Mouse (Mus musculus) CH12.LX (cell line): ENCODE measurements at regions not wholly inside any gene's neighbourhood (a gene's known extent, or its start where the extent isn't known, plus 50 kb on each side); places are given as distances from the start of the nearest gene placed in this dataset.

Source experiments
- DNase-seq: peaks from one replicate; pipeline ENCODE4 v3.0.0-alpha.2; 2013; ENCODE audit errors: extremely low read depth
- H3K27ac ChIP-seq: 2 replicates; pipeline ENCODE4 v1.5.1; 2012; ENCODE audit warnings: low read depth, mild to moderate bottlenecking, control low read depth, moderate library complexity; ENCODE audit not compliant: insufficient read depth
- H3K27me3 ChIP-seq: replicated peaks from 2 replicates; pipeline ENCODE3; 2012; ENCODE audit warnings: inconsistent platforms
- H3K36me3 ChIP-seq, 2 experiments: replicated peaks in 1 of 2; 2 replicates each; pipeline versions ENCODE3 to v1.6.1; 2012; ENCODE audit warnings: inconsistent platforms in 1 of 2, low read length in 1 of 2, mild to moderate bottlenecking in 1 of 2, mixed read lengths in 1 of 2, moderate library complexity in 1 of 2; ENCODE audit not compliant: control insufficient read depth in 1 of 2, insufficient read depth in 1 of 2
- H3K4me1 ChIP-seq, 2 experiments: 2 replicates each; pipeline ENCODE4 v1.6.1; 2012; ENCODE audit warnings: inconsistent platforms in 1 of 2, moderate library complexity in 1 of 2; ENCODE audit not compliant: insufficient read depth in 2 of 2, control insufficient read depth in 1 of 2
- H3K4me2 ChIP-seq: 2 replicates; pipeline ENCODE4 v1.6.1; 2012; ENCODE audit warnings: low read depth, mild to moderate bottlenecking, control low read depth; ENCODE audit not compliant: poor library complexity, insufficient read depth, severe bottlenecking
- H3K4me3 ChIP-seq, 3 experiments: fragments of 150-350 bp in 1 of 3; sonication (generic) in 1 of 3; replicated peaks in 1 of 3; 2 replicates each; pipeline versions ENCODE3 to v1.5.1; 2011 to 2012; ENCODE audit warnings: low read depth in 2 of 3, low read length in 2 of 3, mild to moderate bottlenecking in 2 of 3, moderate library complexity in 2 of 3, control low read depth in 1 of 3, improper control_type of control experiment in 1 of 3, inconsistent platforms in 1 of 3, mixed read lengths in 1 of 3; ENCODE audit not compliant: poor library complexity in 1 of 3
- H3K79me2 ChIP-seq: replicated peaks from 2 replicates; pipeline ENCODE4 v1.6.1; 2012; ENCODE audit warnings: mild to moderate bottlenecking, moderate library complexity; ENCODE audit not compliant: control insufficient read depth, poor library complexity, insufficient read depth, severe bottlenecking; ENCODE audit errors: extremely low read depth
- H3K9ac ChIP-seq: 2 replicates; pipeline ENCODE4 v1.6.1; 2012; ENCODE audit warnings: low read depth, mild to moderate bottlenecking, control low read depth, moderate library complexity; ENCODE audit not compliant: insufficient read depth
- H3K9me3 ChIP-seq: replicated peaks from 2 replicates; pipeline ENCODE3; 2012; ENCODE audit warnings: low read length, inconsistent platforms, mixed read lengths
- BHLHE40 ChIP-seq: IDR thresholded peaks from 2 replicates; pipeline ENCODE4 v1.6.1; 2011; ENCODE audit warnings: mild to moderate bottlenecking, low read depth, low read length, improper control_type of control experiment
- CHD1 ChIP-seq: IDR thresholded peaks from 2 replicates; pipeline ENCODE4 v1.6.1; 2012; ENCODE audit warnings: low read depth, low read length, improper control_type of control experiment, inconsistent platforms
- CTCF ChIP-seq, 2 experiments: IDR thresholded peaks in 1 of 2; conservative IDR thresholded peaks in 1 of 2; 2 replicates each; pipeline ENCODE4 v1.5.1; 2011 to 2012; ENCODE audit warnings: low read depth in 2 of 2, low read length in 2 of 2, improper control_type of control experiment in 1 of 2, inconsistent platforms in 1 of 2, mild to moderate bottlenecking in 1 of 2, moderate library complexity in 1 of 2
- EP300 ChIP-seq: IDR thresholded peaks from 2 replicates; pipeline ENCODE4 v1.6.1; 2011; ENCODE audit warnings: low read length, improper control_type of control experiment
- ETS1 ChIP-seq: conservative IDR thresholded peaks from 2 replicates; pipeline ENCODE4 v1.6.1; 2012; ENCODE audit warnings: low read depth, mild to moderate bottlenecking, inconsistent platforms, low read length, improper control_type of control experiment, moderate library complexity
- GABPA ChIP-seq: IDR thresholded peaks from 2 replicates; pipeline ENCODE4 v1.6.1; 2012; ENCODE audit warnings: low read depth, low read length, improper control_type of control experiment, inconsistent platforms; ENCODE audit not compliant: insufficient replicate concordance
- HCFC1 ChIP-seq: IDR thresholded peaks from 2 replicates; pipeline ENCODE4 v1.6.1; 2012; ENCODE audit warnings: low read depth, mild to moderate bottlenecking, inconsistent platforms, low read length, improper control_type of control experiment
- IRF4 ChIP-seq: IDR thresholded peaks from 2 replicates; pipeline ENCODE4 v1.6.1; 2014; ENCODE audit warnings: low read depth, mild to moderate bottlenecking, inconsistent platforms, low read length, improper control_type of control experiment
- JUND ChIP-seq: conservative IDR thresholded peaks from 2 replicates; pipeline ENCODE4 v1.6.1; 2011; ENCODE audit warnings: low read depth, low read length, improper control_type of control experiment
- MAX ChIP-seq: IDR thresholded peaks from 2 replicates; pipeline ENCODE4 v1.6.1; 2011; ENCODE audit warnings: low read length, improper control_type of control experiment
- MAZ ChIP-seq: IDR thresholded peaks from 2 replicates; pipeline ENCODE4 v1.6.1; 2012; ENCODE audit warnings: low read depth, mild to moderate bottlenecking, inconsistent platforms, low read length, improper control_type of control experiment, moderate library complexity
- MYC ChIP-seq: IDR thresholded peaks from 2 replicates; pipeline ENCODE4 v1.6.1; 2011; ENCODE audit warnings: low read depth, mild to moderate bottlenecking, improper control_type of control experiment, low read length
- PAX5 ChIP-seq: IDR thresholded peaks from 2 replicates; pipeline ENCODE4 v1.6.1; 2012; ENCODE audit warnings: low read length, inconsistent platforms, mixed read lengths
- POLR2A ChIP-seq: IDR thresholded peaks from 2 replicates; pipeline ENCODE4 v1.6.1; 2011; ENCODE audit warnings: low read depth, mild to moderate bottlenecking, improper control_type of control experiment, low read length
- RCOR1 ChIP-seq: conservative IDR thresholded peaks from 2 replicates; pipeline ENCODE4 v1.6.1; 2012; ENCODE audit warnings: low read depth, mild to moderate bottlenecking, inconsistent platforms, low read length, improper control_type of control experiment
- SMC3 ChIP-seq: IDR thresholded peaks from 2 replicates; pipeline ENCODE4 v1.6.1; 2011; ENCODE audit warnings: low read depth, low read length, improper control_type of control experiment
- TBP ChIP-seq: conservative IDR thresholded peaks from 2 replicates; pipeline ENCODE4 v1.6.1; 2011; ENCODE audit warnings: low read depth, low read length, improper control_type of control experiment
- TCF12 ChIP-seq: IDR thresholded peaks from 2 replicates; pipeline ENCODE4 v1.6.1; 2014; ENCODE audit warnings: low read depth, mild to moderate bottlenecking, inconsistent platforms, low read length, improper control_type of control experiment
- UBTF ChIP-seq: IDR thresholded peaks from 2 replicates; pipeline ENCODE4 v1.6.1; 2012; ENCODE audit warnings: low read depth, mild to moderate bottlenecking, inconsistent platforms, low read length, improper control_type of control experiment, moderate library complexity
- ZKSCAN1 ChIP-seq: IDR thresholded peaks from 2 replicates; pipeline ENCODE4 v1.6.1; 2012; ENCODE audit warnings: low read depth, inconsistent platforms, low read length, improper control_type of control experiment, borderline replicate concordance
- ZNF384 ChIP-seq: IDR thresholded peaks from 2 replicates; pipeline ENCODE4 v1.6.1; 2012; ENCODE audit warnings: low read depth, low read length, improper control_type of control experiment, inconsistent platforms
- dilution Hi-C: fragments of 300-500 bp; cut with MboI; formaldehyde crosslinking; loops from 2 replicates; pipeline ENCODE4 v1.14.3; 2020; ENCODE audit warnings: low sequenced_read_pairs; ENCODE audit not compliant: extremely low pct_unique_long_range_greater_than_20kb, extremely low pct_ligation_motif_present
- in situ Hi-C: fragments of 300-500 bp; cut with MboI; formaldehyde crosslinking; loops from 3 replicates; pipeline ENCODE4 v1.14.3; 2019; ENCODE audit warnings: low sequenced_read_pairs, low pct_ligation_motif_present, low pct_unique_long_range_greater_than_20kb, mixed read lengths

GRCm38 (mm10) chr12:92228585-92228984 lies 379.6 kb upstream of the Sel1l start:
- in situ Hi-C loops: no loop called here
- dilution Hi-C loops: no loop called here

GRCm38 (mm10) chr12:92203351-92203750 lies 354.4 kb upstream of the Sel1l start:
- Histone ChIP-seq H3K4me1 (peaks cover 0 to 16% of the 10 kb centered on the region in 2 experiments; a peak in 2 of 4 replicates), H3K27me3 (no peaks in the 10 kb centered on the region), H3K9me3 (no peaks in the 10 kb centered on the region), H3K79me2 (no peaks in the 10 kb centered on the region), H3K36me3 (no peaks in the 10 kb centered on the region), H3K4me2 (no peak overlapping the region), H3K9ac (no peak overlapping the region), H3K4me3 (no peak overlapping the region), H3K27ac (no peak overlapping the region)
- DNase-seq: peak; percentile 70
- TF ChIP-seq HCFC1 (no peak), ETS1 (0 out of 2 replicates have a peak, but pooled peaks have one; percentile 37), EP300 (peak; percentile 26; the same call in 1 of the 2 replicates), TCF12 (peak; percentile 50; the same call in 1 of the 2 replicates), MAZ (no peak)
- in situ Hi-C loops (no loop called here), dilution Hi-C loops (no loop called here)

More at GRCm38 (mm10) chr12:92228585-92228984, 379.6 kb upstream of the Sel1l start:
- no peaks in the 10 kb centered on the region for H3K9me3 ChIP-seq
- no peaks in the 10 kb centered on the region for H3K36me3 ChIP-seq
- no peak for DNase-seq
- no peaks in the 10 kb centered on the region for H3K27me3 ChIP-seq
- no peak overlapping the region for H3K9ac ChIP-seq
- no peak overlapping the region for H3K27ac ChIP-seq
- H3K4me2 ChIP-seq: no peak overlapping the region
- no peaks in the 10 kb centered on the region for H3K79me2 ChIP-seq
- no peaks in the 10 kb centered on the region for H3K4me1 ChIP-seq
- TF ChIP-seq PAX5: no peak
- TF ChIP-seq MYC: no peak
- TF ChIP-seq JUND: no peak
- no peak for TF ChIP-seq GABPA
- TF ChIP-seq HCFC1: no peak
- TF ChIP-seq RCOR1: no peak
- TF ChIP-seq ZNF384: no peak
- no peak for TF ChIP-seq IRF4
- no peak for TF ChIP-seq CHD1
- TF ChIP-seq EP300: no peak
- no peak for TF ChIP-seq MAX
- TF ChIP-seq UBTF: no peak
- no peak for TF ChIP-seq TCF12
- no peak for TF ChIP-seq CTCF (conservative IDR thresholded peaks at IDR 0.05 in 1 of 2, IDR thresholded peaks at IDR 0.05 in 1 of 2; ENCODE audit: low read depth in 2 of 2, low read length in 2 of 2)
- no peak for TF ChIP-seq ZKSCAN1
- TF ChIP-seq POLR2A: no peak
- TF ChIP-seq TBP: no peak
- no peak for TF ChIP-seq BHLHE40
- no peak for TF ChIP-seq SMC3
- H3K4me3 ChIP-seq: no peak overlapping the region
